Mouse (Mus musculus): ENCODE results near the gene Tpm1.

The Tpm1 gene

GRCm38 (mm10) chr9:67026890-67027289, 22.3 kb downstream of the Tpm1 start:
- DNase-seq (ENCODE audit: low spot score) = no peak

- no peak for DNase-seq (ENCODE audit: low spot score)
These were observed 23.1 kb downstream of the Tpm1 start for GRCm38 (mm10) chr9:67026061-67026460.

- DNase-seq (ENCODE audit: low spot score) = peak; percentile 71
These were observed 24.1 kb downstream of the Tpm1 start for GRCm38 (mm10) chr9:67024889-67025692.

- DNase-seq (ENCODE audit: low spot score) = no peak
These were observed 25.8 kb downstream of the Tpm1 start for GRCm38 (mm10) chr9:67023371-67023770.

GRCm38 (mm10) chr9:67020063-67020462, 29.1 kb downstream of the Tpm1 start:
- DNase-seq (ENCODE audit: low spot score) = no peak

GRCm38 (mm10) chr9:67013501-67013900, 35.7 kb downstream of the Tpm1 start:
- DNase-seq (ENCODE audit: low spot score) = no peak

GRCm38 (mm10) chr9:67012470-67012869, 36.7 kb downstream of the Tpm1 start:
- no peak for DNase-seq (ENCODE audit: low spot score)

- DNase-seq (ENCODE audit: low spot score) = no peak
These were observed 37.7 kb downstream of the Tpm1 start for GRCm38 (mm10) chr9:67011483-67011882.

GRCm38 (mm10) chr9:67008781-67009180, 40.4 kb downstream of the Tpm1 start:
- DNase-seq (ENCODE audit: low spot score) = no peak

GRCm38 (mm10) chr9:67006376-67006775, 42.8 kb downstream of the Tpm1 start:
- DNase-seq (ENCODE audit: low spot score) = no peak

GRCm38 (mm10) chr9:67005161-67005742, 44.0 kb downstream of the Tpm1 start:
- no peak for DNase-seq (ENCODE audit: low spot score)

GRCm38 (mm10) chr9:67003656-67004055, 45.5 kb downstream of the Tpm1 start:
- DNase-seq (ENCODE audit: low spot score) = no peak

- no peak for DNase-seq (ENCODE audit: low spot score)
These were observed 46.0 kb downstream of the Tpm1 start for GRCm38 (mm10) chr9:67003156-67003555.

- DNase-seq (ENCODE audit: low spot score) = no peak
These were observed 47.7 kb downstream of the Tpm1 start for GRCm38 (mm10) chr9:67001506-67001905.

GRCm38 (mm10) chr9:67001050-67001449, 48.2 kb downstream of the Tpm1 start:
- peak; percentile 61 for DNase-seq (ENCODE audit: low spot score)

GRCm38 (mm10) chr9:66999698-67000097, 49.5 kb downstream of the Tpm1 start:
- no peak for DNase-seq (ENCODE audit: low spot score)

- peak; percentile 40 for DNase-seq (ENCODE audit: low spot score)
These were observed 57.3 kb downstream of the Tpm1 start for GRCm38 (mm10) chr9:66991750-66992410.

- no peak for DNase-seq (ENCODE audit: low spot score)
These were observed 58.0 kb downstream of the Tpm1 start for GRCm38 (mm10) chr9:66991021-66991749.

- no peak for DNase-seq (ENCODE audit: low spot score)
These were observed 59.2 kb downstream of the Tpm1 start for GRCm38 (mm10) chr9:66990046-66990445.

- DNase-seq (ENCODE audit: low spot score) = no peak
These were observed 59.6 kb downstream of the Tpm1 start for GRCm38 (mm10) chr9:66989581-66989980.

- no peak for DNase-seq (ENCODE audit: low spot score)
These were observed 60.3 kb downstream of the Tpm1 start for GRCm38 (mm10) chr9:66988888-66989414.

GRCm38 (mm10) chr9:66988198-66988887, 60.9 kb downstream of the Tpm1 start:
- DNase-seq (ENCODE audit: low spot score) = peak; percentile 31

Measured in spleen, adult 12 weeks (tissue).